Mouse (Mus musculus) layer of hippocampus, adult 11-12 months (tissue): ENCODE measurements around the gene Gm28051.

Experiments
- DNase-seq: peaks from one replicate; pipeline ENCODE4 v3.0.0; 2022; ENCODE audit warnings: low spot score

Gm28051 gene

DNA sequence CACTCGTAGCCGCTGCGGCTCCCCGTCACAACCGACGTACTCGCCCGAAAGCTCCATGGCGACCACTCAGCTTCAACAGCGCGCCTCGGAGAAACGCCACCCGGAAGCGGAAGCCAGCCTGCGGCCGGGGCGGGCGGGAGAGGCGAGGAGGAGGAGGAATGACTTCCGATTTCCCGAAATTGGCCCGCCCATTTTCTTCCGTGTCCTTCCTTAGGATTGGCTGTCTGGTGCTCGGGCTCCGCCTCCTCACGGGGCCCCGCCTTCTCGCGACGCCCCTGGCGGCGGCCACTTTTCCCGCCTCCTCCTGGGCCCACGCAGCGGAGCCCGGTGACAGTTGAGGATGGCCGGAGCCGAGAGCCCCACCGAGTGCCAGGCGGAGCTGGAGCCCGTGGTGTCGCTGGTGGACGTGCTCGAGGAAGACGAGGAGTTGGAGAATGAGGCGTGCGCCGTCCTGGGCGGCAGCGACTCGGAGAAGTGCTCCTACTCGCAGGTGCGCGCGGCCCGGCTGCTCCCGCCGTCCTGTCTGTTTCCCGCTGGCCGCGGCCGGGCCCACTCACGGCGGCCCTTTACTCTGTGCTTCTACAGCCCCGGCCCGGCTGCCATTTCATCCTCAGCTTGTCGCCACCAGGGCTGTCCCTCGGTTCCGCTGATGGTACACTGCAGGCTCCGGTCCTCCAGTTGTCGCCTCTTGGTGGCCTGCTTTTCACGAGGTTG is at the start of gene Gm28051, which contains the start of the genes Gon7 and Ubr7:
TSS of gene Gm28051 (minus strand) at position 77 of the 714 bp plus-strand sequence.
TSS of gene Gon7 (minus strand) at position 115 of the 714 bp plus-strand sequence.
TSS of gene Ubr7 (plus strand) at position 279 of the 714 bp plus-strand sequence.
- DNase-seq, result peak; percentile 96

DNA sequence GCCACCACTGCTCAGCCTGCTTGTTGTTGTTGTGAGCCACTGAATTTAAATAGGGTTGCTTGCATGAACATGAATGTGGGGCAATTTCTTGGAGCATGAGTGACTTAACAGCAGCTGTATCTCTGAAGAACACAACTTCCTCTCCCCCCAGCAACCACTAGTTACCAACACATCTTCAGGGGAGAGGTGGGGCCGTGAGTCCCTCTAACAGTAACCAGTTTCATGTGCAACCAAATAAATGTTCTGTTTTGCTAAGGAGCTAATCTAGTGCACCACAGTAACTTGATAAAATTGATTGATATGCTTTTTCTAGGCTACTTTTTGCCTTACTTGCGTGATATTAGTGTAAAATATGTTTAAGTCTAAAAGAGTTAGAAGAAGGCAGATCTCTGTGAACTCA is 42.0 kb upstream of the Gm28051 start:
- no peak for DNase-seq

DNA sequence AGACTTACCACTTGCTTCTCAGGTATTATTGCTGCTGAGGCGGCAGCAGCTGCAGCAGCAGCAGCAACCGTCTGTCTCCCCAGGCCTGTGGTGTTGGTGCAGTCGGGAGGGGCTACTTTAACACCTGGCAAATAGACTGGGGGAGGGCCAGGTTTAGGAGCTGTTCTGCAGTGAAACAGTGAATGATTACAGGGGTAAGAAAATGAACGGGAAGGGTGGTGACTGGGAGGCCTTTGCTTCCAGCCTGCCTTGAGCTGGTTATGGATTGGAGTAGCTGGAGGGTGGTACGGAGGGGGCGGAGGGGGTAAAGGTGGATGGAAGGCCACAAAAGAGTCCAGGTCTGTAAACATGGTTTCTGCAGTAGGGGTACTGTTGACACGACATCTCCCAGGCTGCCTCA is 30.4 kb upstream of the Gm28051 start:
- DNase-seq, result no peak

DNA sequence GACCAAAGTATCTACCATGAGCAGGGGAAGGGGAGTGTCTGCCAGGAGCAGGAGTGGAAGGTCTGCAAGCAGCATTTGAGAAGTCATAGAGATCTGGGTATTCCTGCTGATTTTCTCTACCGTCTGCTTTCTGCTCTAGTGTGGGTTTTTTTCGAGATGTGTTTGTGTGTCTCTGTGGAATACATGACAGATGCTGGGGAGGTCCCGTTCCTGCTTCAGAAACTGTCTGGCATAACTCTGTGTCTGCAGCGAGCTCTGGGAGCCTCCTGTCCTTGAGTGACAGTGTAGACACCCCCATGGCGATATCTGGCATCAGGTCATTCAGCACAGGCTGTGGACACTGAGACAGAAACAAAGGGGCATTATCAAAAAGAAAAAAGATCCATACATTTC is 28.0 kb upstream of the Gm28051 start:
- peak; percentile 44 for DNase-seq

DNA sequence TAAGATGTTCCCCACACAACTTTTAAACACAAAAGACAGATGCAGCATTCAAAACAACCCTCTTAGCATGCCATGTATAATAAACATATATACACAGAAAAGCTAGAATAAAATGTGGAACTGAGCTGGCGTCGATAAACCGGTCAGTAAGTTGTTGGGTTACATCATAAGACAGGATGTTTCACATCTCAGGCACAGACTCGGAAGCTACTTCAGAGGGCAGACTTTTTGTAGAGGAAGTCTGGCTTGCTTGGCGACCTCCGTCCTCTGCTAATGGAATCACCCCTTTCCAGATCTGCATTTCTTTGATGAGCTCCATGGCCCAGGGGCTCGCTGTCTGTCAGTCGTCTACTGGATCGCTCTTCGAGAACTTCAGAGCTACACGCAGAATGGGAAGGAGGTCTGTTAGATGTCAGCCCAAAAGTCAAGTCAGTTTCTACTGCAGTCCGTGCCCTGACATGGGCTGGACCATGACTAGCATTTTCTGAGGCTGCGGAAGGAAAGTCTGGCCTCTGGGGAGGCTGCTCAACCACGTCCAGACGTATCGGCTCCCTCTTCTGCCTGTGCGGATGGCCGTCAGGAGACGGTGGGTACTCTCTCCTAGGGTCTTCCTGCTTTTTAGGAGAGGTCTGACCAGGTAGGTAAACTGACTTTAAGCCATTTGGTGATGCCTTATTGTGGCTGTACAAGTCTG is 27.5 kb upstream of the Gm28051 start:
- DNase-seq, result no peak

DNA sequence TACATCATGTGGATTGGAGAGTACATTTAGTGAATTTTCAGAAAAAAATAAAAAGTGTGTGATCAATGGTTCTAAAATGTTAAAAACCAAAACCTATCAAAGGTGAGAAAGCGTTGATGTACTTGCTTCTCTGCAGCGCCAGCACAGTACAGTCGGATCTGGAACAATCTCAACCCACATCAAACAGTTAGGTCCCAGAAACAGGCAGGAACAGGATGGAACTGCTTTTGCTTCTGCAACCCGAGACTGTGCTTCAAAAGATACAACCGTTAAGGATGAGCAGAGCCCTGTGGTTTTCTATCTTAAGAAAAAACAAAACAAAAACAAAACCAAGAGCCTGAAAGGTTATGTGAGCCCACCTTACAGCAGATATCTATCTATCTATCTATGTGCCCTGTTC is 25.3 kb upstream of the Gm28051 start:
- no peak for DNase-seq

DNA sequence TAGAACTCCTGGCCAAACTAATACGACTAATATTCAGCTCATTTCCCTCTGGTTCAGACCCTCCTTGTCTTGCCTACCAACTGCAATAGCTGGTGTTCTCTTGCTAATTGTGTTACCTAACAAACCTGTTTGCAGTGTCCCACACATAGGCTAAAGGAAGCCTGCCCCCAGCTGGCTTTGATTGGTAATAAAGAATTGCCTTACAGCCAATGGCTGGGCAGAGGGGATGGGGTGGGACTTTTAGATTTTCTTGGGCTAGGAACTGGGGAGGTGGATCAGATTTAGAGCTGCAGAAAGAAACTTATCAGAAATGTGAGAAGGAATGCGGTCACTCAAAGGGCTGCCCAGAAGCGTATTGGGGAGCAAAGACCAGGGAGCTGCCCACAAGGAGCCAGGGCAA is 21.9 kb upstream of the Gm28051 start:
- DNase-seq, result no peak

DNA sequence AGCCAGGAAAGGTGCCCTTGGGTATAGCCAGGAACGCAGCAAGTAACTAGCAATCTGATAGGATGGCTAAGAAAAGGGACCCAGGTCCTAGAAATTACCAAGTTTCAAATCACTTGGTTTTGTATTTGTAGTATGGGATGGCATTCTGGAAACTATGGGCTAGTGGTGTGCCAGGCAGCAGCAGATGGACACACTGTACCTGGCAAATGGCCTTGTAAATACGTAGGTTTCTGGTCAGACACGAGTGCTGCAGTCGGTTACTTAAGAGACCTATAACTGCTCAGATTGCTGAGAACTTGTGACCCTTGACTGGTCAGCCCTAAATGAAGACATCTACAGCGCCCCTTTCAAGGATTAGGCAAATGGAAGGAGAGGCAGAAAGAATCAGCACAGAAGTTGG is 20.6 kb upstream of the Gm28051 start:
- no peak for DNase-seq

DNA sequence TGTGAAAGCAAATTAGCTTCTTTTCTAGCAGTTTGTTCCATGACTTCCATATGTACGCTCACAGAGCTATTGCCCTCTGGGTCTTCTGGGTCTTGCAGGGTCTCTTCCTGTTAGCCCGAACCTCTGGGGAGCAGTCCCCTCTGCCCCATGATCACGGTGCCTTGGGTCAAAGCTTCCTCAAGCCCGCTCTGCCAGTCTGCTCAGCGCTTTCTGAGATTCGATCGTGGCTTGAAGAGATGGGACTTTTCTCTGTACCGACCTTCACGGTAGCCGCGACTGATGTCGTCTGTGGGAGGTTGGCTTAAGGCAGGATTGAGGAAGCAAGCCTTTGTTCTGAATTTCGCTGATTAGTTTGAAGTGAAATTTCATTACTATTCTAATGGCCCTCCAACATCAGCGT is 18.5 kb upstream of the Gm28051 start:
- DNase-seq, result no peak

DNA sequence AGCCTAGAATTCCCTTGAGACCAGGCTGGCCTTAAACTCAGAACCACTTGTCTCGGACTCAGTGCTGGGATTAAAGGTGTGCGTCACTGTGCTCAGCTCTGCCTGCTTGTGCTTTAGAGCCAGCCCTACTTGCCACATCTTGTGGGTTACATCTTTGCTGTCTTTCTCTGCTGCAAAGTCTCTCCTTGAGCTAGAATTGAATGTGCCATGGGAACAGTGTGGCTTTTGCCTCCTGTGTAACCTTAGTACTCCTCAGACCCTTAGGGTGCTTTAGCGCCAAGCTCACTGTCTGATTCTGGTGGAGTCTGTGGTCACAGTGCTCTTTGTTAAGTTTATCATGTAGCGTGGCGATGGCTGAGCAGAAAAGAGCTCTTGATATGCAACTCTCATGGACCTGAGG is 15.1 kb upstream of the Gm28051 start:
- no peak for DNase-seq

DNA sequence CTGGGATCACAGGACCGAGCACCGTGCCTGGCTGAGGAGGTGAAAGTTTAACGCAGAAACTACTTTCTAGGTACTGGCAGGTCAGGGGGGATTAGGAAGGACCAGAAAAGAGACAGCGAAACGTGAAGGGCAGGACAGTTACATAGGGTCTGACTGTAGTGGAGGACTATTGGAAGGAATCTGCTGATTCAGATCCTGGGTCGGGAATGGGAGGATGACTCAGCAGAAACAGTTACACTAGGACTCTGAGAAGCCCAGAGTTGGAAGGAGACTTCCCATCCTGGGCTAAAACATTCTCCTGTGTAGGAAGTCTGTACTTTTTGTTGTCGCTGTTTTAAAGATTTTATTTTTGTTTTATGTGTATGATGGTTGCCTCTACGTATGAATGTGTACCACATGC is 14.0 kb upstream of the Gm28051 start:
- no peak for DNase-seq

DNA sequence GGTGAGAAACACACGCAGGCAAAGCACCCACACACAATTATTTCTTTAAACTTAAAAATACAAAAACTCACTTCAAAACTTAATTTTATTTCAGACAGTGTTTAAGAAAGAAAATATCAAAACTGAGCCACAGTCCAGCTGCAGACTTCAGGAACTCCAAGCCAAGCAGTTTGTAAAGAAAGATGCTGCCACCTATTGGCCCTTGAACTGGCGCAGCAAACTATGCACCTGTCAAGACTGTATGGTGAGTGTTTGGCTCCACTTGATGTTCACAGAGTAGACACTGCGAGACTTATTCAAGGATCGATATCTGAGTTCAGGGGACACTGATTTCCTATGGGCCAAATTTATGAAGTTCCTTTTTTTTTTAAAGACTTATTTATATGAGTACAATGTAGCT is 11.4 kb upstream of the Gm28051 start:
- no peak for DNase-seq

DNA sequence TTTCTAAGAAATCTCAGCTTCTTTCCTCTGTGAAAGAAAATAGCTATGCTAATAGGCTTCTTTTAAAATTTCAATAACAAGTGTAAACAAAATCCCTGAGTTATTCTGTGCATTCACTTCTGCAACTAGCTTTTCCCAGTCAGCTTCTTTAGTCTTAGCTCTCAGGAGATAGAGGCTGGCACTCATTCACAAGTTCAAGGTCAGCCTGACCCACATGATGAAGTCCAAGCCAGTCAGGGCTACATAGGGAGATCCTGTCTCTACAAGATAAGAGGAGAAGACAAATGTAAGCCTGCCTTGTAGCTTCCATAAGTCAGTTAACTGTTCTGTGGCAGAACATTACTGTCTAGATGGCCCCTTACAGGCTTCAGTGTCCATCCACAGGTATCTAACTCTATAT is 6.1 kb upstream of the Gm28051 start:
- DNase-seq, result no peak

DNA sequence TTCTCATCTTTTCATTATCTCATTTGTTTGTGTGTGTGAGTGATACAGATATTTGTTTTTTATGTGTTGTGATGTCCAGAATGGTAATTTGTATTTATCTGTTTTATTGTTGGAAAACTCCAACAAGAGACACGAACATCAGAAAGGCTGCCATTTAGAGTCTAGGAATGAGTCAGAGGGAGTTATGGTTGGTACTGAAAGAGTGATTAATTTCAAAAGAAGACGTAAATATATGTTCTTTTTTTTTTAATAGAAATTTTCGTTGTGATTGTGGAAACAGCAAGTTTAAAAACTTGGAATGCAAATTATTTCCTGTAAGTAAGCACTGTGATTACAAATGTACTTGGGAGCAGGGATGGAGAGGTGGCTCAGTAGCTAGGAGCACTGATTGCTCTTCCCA is 4.1 kb upstream of the Gm28051 start:
- no peak for DNase-seq

DNA sequence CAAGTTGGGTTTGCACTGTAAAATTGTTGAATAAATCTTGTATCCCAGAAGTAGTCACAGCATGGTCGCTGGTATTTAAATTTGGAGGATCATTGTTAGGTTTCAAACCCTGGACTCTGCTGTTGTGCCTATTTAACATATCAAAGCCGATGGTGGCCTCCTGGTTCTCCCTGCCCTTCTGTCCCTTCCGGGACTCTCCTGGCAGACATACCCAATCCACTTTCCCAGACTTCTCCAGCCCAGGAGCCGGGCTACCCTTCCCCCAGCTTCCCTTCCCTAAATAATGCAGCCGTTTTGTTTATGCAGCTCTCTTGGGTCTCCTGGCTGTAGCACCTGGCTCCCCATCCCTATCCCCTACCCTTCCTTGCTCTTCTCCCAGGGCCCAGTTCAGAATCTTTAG is 1.4 kb upstream of the Gm28051 start:
- no peak for DNase-seq

DNA sequence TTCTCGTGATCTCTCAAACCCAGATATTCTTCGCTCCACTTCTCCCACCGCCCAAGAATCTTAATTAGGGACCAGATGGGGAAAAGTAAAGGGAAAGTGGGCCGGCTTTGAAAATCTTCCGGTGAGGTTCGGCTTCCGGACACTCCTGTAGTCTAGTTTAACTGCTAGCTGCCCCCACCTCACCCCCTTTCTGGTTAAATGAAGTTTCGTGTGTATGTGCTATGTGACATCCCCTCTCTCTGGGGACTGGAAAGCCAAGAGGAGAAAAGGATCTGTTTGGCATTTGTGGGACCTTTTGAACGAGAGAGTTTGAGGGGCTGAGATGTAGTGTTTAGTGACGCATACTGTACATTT is 815 bp upstream of the Gm28051 start, which contains the start of gene Gm20604:
TSS of gene Gm20604 (minus strand) at position 270 of the 354 bp plus-strand sequence.
- DNase-seq, result no peak

DNA sequence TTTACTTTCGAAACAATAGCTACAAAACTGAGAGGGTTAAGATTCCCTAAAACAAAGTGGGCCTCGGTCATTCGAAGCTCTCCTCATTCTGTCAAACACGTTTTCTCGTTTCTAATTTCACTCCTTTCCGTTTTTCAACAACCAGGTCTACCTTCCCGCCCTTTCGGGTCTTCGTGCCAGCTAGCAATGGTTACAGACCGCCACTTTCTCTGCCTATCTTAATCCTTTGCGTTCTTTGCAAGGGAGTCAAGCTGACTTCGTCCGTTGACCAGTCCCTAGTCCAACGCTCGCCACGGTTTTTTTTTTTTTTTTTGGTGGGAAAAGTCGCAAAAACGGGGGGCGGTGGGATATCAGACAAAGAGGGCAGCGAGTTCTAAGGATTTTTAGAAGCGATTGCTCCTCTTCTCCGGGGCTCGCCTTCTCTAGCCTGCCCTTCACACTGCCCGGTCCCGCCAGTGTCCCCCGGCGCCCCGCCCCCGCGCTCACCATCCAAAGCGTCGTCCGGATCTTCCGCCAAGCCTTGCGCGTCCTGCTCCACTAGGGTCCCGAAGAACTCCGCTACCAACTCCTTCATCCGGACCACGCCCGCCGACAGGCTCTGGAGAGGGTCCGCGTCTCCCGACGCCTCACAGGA is 393 bp downstream of the Gm28051 start:
- DNase-seq, result no peak

DNA sequence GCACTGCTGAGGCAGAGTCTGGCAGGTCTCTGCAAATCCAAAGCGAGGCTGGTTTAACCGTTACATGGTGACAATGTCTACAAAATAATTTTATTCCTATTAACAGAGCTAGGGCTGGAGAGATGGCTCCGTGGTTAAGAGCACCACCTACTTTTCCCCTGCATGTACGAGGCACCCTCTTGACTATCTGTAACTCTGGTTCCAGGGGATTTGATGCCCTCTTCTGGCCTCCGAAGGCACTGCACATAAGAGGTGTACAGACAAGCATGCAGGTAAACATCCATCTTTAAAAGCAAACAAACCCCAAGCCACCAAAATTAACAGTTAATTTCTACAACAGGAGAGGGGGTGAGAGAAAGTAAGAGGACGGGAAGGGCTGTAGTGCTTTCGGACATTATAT is 1.3 kb downstream of the Gm28051 start:
- DNase-seq, result no peak

DNA sequence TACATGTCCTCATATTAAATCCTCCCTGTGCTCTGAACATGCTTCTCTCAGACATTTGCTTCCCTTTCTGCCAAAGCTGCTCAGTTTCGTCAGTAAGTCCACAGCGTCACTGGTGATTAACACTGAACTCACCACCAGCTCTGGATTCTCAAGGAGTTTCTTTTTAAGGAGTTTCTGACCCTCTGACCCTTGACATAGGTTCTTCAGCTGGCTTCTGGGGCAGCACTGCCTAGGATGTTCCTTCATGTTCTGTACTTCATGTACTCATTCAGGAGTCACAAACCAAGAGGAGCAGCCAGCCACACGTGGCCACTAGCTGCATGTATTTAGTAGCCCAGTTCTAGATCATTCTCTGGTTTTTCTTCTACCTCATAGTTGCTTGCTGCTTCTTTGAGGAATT is 9.3 kb downstream of the Gm28051 start:
- DNase-seq, result no peak

DNA sequence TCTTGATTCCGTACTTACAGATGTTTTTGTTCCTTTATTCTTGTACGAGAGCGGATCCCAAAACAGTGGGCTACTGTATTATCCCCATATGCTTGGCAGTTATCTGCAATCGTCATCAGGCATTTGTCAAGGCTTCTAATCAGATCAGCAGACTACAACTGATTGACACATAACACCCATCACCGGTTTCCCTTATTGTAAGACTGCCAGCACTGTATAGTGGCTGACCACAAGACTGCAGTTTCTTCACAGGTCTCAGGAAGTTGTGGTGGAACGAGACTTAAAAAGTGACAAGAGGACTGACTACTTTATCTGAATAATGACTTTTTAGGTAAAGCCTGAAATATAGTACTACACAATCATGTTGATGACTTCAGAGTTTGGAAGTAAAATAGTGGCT is 12.7 kb downstream of the Gm28051 start:
- DNase-seq, result no peak

DNA sequence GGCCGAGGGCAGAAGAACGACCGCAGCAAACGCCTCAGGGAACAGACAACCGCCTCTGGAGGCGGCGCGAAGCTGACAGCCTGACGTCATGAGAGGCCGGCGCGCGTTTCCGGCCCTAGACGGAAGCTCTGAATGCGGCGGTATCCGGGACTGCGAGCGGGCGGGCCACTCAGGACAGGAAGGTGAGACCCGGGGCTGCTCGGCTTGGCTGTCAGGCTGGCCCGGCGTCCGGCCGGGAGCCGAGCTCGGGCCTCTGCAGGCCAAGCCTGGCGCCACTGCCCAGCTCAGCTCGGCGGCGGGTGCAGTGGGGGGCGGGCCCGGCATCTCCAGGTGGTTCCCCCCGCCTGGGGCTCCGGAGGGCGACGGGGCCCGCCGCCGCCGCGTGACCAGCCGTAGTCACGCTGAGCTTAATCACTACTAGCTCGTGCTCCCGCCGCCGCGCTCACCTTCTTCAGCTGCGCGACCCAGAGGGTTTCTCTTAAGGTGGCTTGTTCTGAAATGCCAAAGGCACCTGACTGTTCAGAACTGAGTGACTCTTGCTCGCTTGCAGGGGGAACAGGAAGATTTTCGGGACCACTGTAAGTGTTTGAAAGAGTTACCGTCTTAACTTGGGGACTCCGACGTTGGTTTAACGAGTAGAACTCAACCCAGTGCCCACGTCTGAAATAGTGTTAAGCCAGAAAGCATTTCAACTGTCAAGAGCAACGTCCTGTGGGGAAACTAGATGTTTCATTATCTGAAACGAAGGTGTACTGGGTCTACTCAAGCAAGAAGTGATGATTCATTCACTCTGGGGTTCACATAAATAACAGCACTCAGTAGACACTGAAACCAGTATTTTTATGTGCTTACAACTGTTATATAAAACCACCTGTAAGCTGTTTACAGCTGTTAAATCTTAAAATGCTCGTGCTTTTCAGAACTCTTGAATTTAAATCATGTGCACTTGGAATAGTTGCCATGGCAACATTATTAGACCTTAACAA is 13.7 kb downstream of the Gm28051 start, which contains the start of the genes Moap1 and Tmem251:
TSS of gene Moap1 (minus strand) at position 73 of the 986 bp plus-strand sequence.
TSS of gene Tmem251 (plus strand) at position 174 of the 986 bp plus-strand sequence.
- peak; percentile 89 for DNase-seq
